Comparison of ENCODE assay signal across 9 mouse cellular contexts in genomic region chr5:135835981-135836380, GRCm38 (mm10). TPM values are rescaled to one million over a fixed set of nuclear protein-coding genes. Genes with fewer than 3 reads are reported as not detected.
DNase-seq lines count a peak whose midpoint lies in the region; ATAC-seq lines count a peak whose summit lies in the region.
"Had no signal": no experiment of that assay in that cellular context is flagged by ENCODE, and none has a peak within 500 bp of the region (broad histone marks: within the 10 kb centered on the region; RNA-seq: fewer than 3 reads in every experiment).

No protein-coding gene starts in this region.

- H3K4me1 ChIP-seq in lung, embryonic 16.5 days (replicated peaks; ENCODE audit: control insufficient read depth, insufficient read depth, low read length), result peaks cover 11% of the 10 kb centered on the region
- H3K4me1 ChIP-seq in forebrain, embryonic 10.5 days, result peaks cover 23% of the 10 kb centered on the region
- H3K4me1 ChIP-seq in kidney, embryonic 16.5 days (ENCODE audit: insufficient read depth, low read length), result peaks cover 7% of the 10 kb centered on the region; the same call in 1 of the 2 replicates
- peaks cover 3% of the 10 kb centered on the region; the same call in 1 of the 2 replicates for H3K4me1 ChIP-seq in stomach, embryonic 14.5 days (ENCODE audit: control insufficient read depth, insufficient read depth, low read length)

- H3K36me3 ChIP-seq in lung, embryonic 16.5 days (ENCODE audit: control insufficient read depth, insufficient read depth, low read length), result no peaks in the 10 kb centered on the region
- no peaks in the 10 kb centered on the region for H3K36me3 ChIP-seq in forebrain, embryonic 10.5 days (replicated peaks)
- H3K36me3 ChIP-seq in kidney, embryonic 16.5 days (ENCODE audit: insufficient read depth, low read length), result no peaks in the 10 kb centered on the region
- H3K36me3 ChIP-seq in stomach, embryonic 14.5 days (ENCODE audit: control insufficient read depth, insufficient read depth, low read length), result no peaks in the 10 kb centered on the region

- no peak overlapping the region for H3K27ac ChIP-seq in lung, embryonic 16.5 days (ENCODE audit: low read length)
- H3K27ac ChIP-seq in forebrain, embryonic 10.5 days, result no peak overlapping the region
- H3K27ac ChIP-seq in kidney, embryonic 16.5 days (ENCODE audit: low read length), result no peak overlapping the region
- no peak overlapping the region for H3K27ac ChIP-seq in stomach, embryonic 14.5 days (ENCODE audit: low read length)

- no peak overlapping the region for H3K9ac ChIP-seq in lung, embryonic 16.5 days (ENCODE audit: low read length)
- no peak overlapping the region for H3K9ac ChIP-seq in kidney, embryonic 16.5 days (replicated peaks; ENCODE audit: low read length)
- H3K9ac ChIP-seq in stomach, embryonic 14.5 days (replicated peaks; ENCODE audit: low read depth, low read length), result no peak overlapping the region

- DNase-seq in lung, postnatal 36 days, result no peak
- no peak for DNase-seq in forebrain, embryonic 10.5 days (ENCODE audit: extremely low spot score, low spot score)
- DNase-seq in urinary bladder, postnatal 10 days (ENCODE audit: low spot score), result no peak
- no peak for DNase-seq in ovary, postnatal 14 days (ENCODE audit: low spot score)
- DNase-seq in embryo, embryonic 10.5 days (ENCODE audit: low spot score), result no peak

- H3K4me3 ChIP-seq in lung, embryonic 16.5 days (ENCODE audit: low read length), result no peak overlapping the region
- peak overlapping the region; percentile 63 for H3K4me3 ChIP-seq in forebrain, embryonic 10.5 days
- H3K4me3 ChIP-seq in kidney, embryonic 16.5 days (ENCODE audit: low read length), result peak overlapping the region; percentile 53
- no peak overlapping the region for H3K4me3 ChIP-seq in stomach, embryonic 14.5 days (ENCODE audit: low read depth, low read length)

- 24% methylated on average over 12 of the region's 12 CpGs for WGBS in lung, embryonic 16.5 days
- WGBS in forebrain, embryonic 10.5 days, result 23% methylated on average over 12 of the region's 12 CpGs
- WGBS in kidney, embryonic 16.5 days, result 15% methylated on average over 12 of the region's 12 CpGs
- WGBS in stomach, embryonic 14.5 days, result 21% methylated on average over 12 of the region's 12 CpGs

- 0 out of 2 replicates have a peak, but pooled peaks have one; percentile 8 for ATAC-seq in lung, embryonic 16.5 days (ENCODE audit: low read depth)
- peak; percentile 27; the same call in 1 of the 2 replicates for ATAC-seq in kidney, embryonic 16.5 days (ENCODE audit: low FRiP score, low TSS enrichment)
- ATAC-seq in stomach, embryonic 14.5 days (ENCODE audit: insufficient number of reproducible peaks, insufficient read depth, low FRiP score, low read depth), result no peak

- no peaks in the 10 kb centered on the region for H3K9me3 ChIP-seq in lung, embryonic 16.5 days (ENCODE audit: control insufficient read depth, low read length)
- H3K9me3 ChIP-seq in forebrain, embryonic 10.5 days, result no peaks in the 10 kb centered on the region
- H3K9me3 ChIP-seq in kidney, embryonic 16.5 days (ENCODE audit: low read length), result no peaks in the 10 kb centered on the region
- H3K9me3 ChIP-seq in stomach, embryonic 14.5 days (ENCODE audit: control insufficient read depth, low read depth, low read length), result no peaks in the 10 kb centered on the region

- H3K4me2 ChIP-seq in lung, embryonic 16.5 days (ENCODE audit: low read depth, low read length), result peak overlapping the region; percentile 89; the same call in 1 of the 2 replicates
- peak overlapping the region; percentile 94 for H3K4me2 ChIP-seq in kidney, embryonic 16.5 days (replicated peaks; ENCODE audit: low read depth, low read length)
- H3K4me2 ChIP-seq in stomach, embryonic 14.5 days (replicated peaks; ENCODE audit: low read depth, low read length), result peak overlapping the region; percentile 88; the same call in 1 of the 2 replicates

- peaks cover 7% of the 10 kb centered on the region; the same call in 1 of the 2 replicates for H3K27me3 ChIP-seq in lung, embryonic 16.5 days (ENCODE audit: control insufficient read depth, insufficient read depth, low read depth, low read length)
- H3K27me3 ChIP-seq in forebrain, embryonic 10.5 days (ENCODE audit: poor library complexity, severe bottlenecking), result peaks cover 50% of the 10 kb centered on the region
- no peaks in the 10 kb centered on the region for H3K27me3 ChIP-seq in kidney, embryonic 16.5 days (ENCODE audit: insufficient read depth, low read length)
- no peaks in the 10 kb centered on the region for H3K27me3 ChIP-seq in stomach, embryonic 14.5 days (ENCODE audit: control insufficient read depth, insufficient read depth, low read length)

RNA-seq across cellular contexts. Expression of gene Srrm3, which starts 29.3 kb away (rescaled TPM):
- 0.35 and 0.57 TPM in 2 replicates for polyA plus RNA-seq in lung, embryonic 16.5 days (2015; fragmentation: Nextera tagmentation; extraction: Ambion mirVana)
- polyA plus RNA-seq in forebrain, embryonic 10.5 days (2016; fragmentation: Nextera tagmentation; extraction: Ambion mirVana), result 2.9 and 4.2 TPM in 2 replicates
- polyA plus RNA-seq in kidney, embryonic 16.5 days (2015; fragmentation: Nextera tagmentation; extraction: Ambion mirVana), result 0.27 and 1.0 TPM in 2 replicates
- polyA plus RNA-seq in stomach, embryonic 14.5 days (2014; fragmentation: Nextera tagmentation; extraction: Ambion mirVana), result 2.8 and 4.8 TPM in 2 replicates
- polyA plus RNA-seq: heart, postnatal 0 days had no signal

RNA-seq across cellular contexts. Expression of gene Hspb1, which starts 51.7 kb away (rescaled TPM):
- 126 and 127 TPM in 2 replicates for polyA plus RNA-seq in lung, embryonic 16.5 days (2015; fragmentation: Nextera tagmentation; extraction: Ambion mirVana)
- polyA plus RNA-seq in forebrain, embryonic 10.5 days (2016; fragmentation: Nextera tagmentation; extraction: Ambion mirVana), result 7.2 and 7.6 TPM in 2 replicates
- 69.9 and 70.5 TPM in 2 replicates for polyA plus RNA-seq in kidney, embryonic 16.5 days (2015; fragmentation: Nextera tagmentation; extraction: Ambion mirVana)
- 221 and 237 TPM in 2 replicates for polyA plus RNA-seq in stomach, embryonic 14.5 days (2014; fragmentation: Nextera tagmentation; extraction: Ambion mirVana)

RNA-seq across cellular contexts. Expression of gene Mdh2, which starts 57.7 kb away (rescaled TPM):
- polyA plus RNA-seq in lung, embryonic 16.5 days (2015; fragmentation: Nextera tagmentation; extraction: Ambion mirVana), result 433 and 434 TPM in 2 replicates
- 573 and 579 TPM in 2 replicates for polyA plus RNA-seq in forebrain, embryonic 10.5 days (2016; fragmentation: Nextera tagmentation; extraction: Ambion mirVana)
- 690 and 691 TPM in 2 replicates for polyA plus RNA-seq in kidney, embryonic 16.5 days (2015; fragmentation: Nextera tagmentation; extraction: Ambion mirVana)
- polyA plus RNA-seq in stomach, embryonic 14.5 days (2014; fragmentation: Nextera tagmentation; extraction: Ambion mirVana), result 494 and 496 TPM in 2 replicates

RNA-seq across cellular contexts. Expression of gene Styxl1, which starts 57.8 kb away (rescaled TPM):
- 0.84 and 1.2 TPM in 2 replicates for polyA plus RNA-seq in lung, embryonic 16.5 days (2015; fragmentation: Nextera tagmentation; extraction: Ambion mirVana)
- polyA plus RNA-seq in forebrain, embryonic 10.5 days (2016; fragmentation: Nextera tagmentation; extraction: Ambion mirVana), result 0.25 TPM in 1 of 2 replicates, not detected in the other
- 0.42 and 0.62 TPM in 2 replicates for polyA plus RNA-seq in kidney, embryonic 16.5 days (2015; fragmentation: Nextera tagmentation; extraction: Ambion mirVana)
- polyA plus RNA-seq in stomach, embryonic 14.5 days (2014; fragmentation: Nextera tagmentation; extraction: Ambion mirVana), result 0.25 and 0.35 TPM in 2 replicates

Comparison
In these comparisons a context has a peak if more than half of its experiments do, and no peak if none do; other contexts are left out.
1. H3K4me3 ChIP-seq: peak in forebrain, embryonic 10.5 days (single experiment) and kidney, embryonic 16.5 days (single experiment); none in lung, embryonic 16.5 days (single experiment) and stomach, embryonic 14.5 days (single experiment).
2. Peak in every context shown above with its lines, with median percentiles within 50 percentile points of each other: H3K4me2 ChIP-seq.